Mouse (Mus musculus) forebrain, embryonic 13.5 days (tissue): ENCODE results near the gene 4930415O20Rik. TPM values are rescaled to one million over a fixed set of nuclear protein-coding genes. Genes with fewer than 3 reads are reported as not detected.

Experiments
- ATAC-seq: fragments of 200-750 bp; cut with Nextera tagmentation; 2 replicates; pipeline ENCODE4 v1.8.0; 2017
- H3K27ac ChIP-seq: fragments of 300-500 bp; sonication (generic); 2 replicates; pipeline ENCODE4 v1.5.1; 2015; ENCODE audit warnings: inconsistent platforms, mild to moderate bottlenecking, moderate library complexity
- H3K27me3 ChIP-seq: fragments of 300-500 bp; sonication (generic); 2 replicates; pipeline ENCODE4 v1.6.1; 2015; ENCODE audit warnings: mild to moderate bottlenecking, inconsistent platforms
- H3K36me3 ChIP-seq: fragments of 300-500 bp; sonication (generic); 2 replicates; pipeline ENCODE4 v1.6.1; 2015; ENCODE audit warnings: mild to moderate bottlenecking, inconsistent platforms; ENCODE audit not compliant: poor library complexity, severe bottlenecking
- H3K4me1 ChIP-seq: fragments of 300-500 bp; sonication (generic); 2 replicates; pipeline ENCODE4 v1.6.1; 2015; ENCODE audit warnings: inconsistent platforms
- H3K4me2 ChIP-seq: fragments of 300-500 bp; sonication (generic); 2 replicates; pipeline ENCODE4 v1.6.1; 2015; ENCODE audit warnings: inconsistent platforms, mild to moderate bottlenecking, moderate library complexity
- H3K4me3 ChIP-seq: fragments of 300-500 bp; sonication (generic); 2 replicates; pipeline ENCODE4 v1.5.1; 2015; ENCODE audit warnings: mild to moderate bottlenecking, inconsistent platforms
- H3K9ac ChIP-seq: fragments of 300-500 bp; sonication (generic); 2 replicates; pipeline ENCODE4 v1.6.1; 2015; ENCODE audit warnings: mild to moderate bottlenecking, inconsistent platforms
- H3K9me3 ChIP-seq: fragments of 300-500 bp; sonication (generic); replicated peaks from 2 replicates; pipeline ENCODE4 v1.6.1; 2016; ENCODE audit warnings: inconsistent platforms
- WGBS: fragments of 180-500 bp; shearing (Covaris S2); methylation state at CpG from one replicate; pipeline ENCODE4 v1.1.7; 2015; 5-methylcytosine and 5-hydroxymethylcytosine counted together
- polyA plus RNA-seq: library from polyadenylated mRNA; unstranded; fragments of >200 nt; fragmentation: Nextera tagmentation; extraction: Ambion mirVana; gene quantifications from 2 replicates; pipeline ENCODE4 v1.2.1, GENCODE M21; 2015

The 4930415O20Rik gene
- polyA plus RNA-seq, 1 experiment from 2014 or later: not detected

DNA sequence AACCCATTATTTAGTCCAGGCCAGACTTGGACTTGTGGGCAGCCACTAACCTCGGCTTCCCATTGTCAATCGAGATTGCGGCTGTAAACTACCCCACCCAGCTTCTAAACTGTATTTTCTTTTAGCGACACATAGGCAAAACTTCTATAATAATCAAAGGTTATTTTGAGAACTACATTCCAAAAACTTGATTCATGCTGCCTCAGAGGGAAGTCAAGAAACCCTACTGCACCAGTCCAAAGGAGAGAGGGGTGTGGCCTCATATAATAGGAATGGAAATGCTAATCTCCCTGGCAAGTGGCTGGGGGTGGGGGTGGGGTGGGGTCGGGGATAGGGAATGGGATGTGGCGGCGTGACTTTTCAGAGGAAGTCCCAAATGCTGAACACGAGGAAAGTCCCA lies 55.3 kb downstream of the 4930415O20Rik start:
- 21% methylated on average over 8 of the region's 8 CpGs for WGBS
- Histone ChIP-seq H3K36me3 (no peaks in the 10 kb centered on the region), H3K4me3 (no peak overlapping the region), H3K4me1 (peaks cover 29% of the 10 kb centered on the region), H3K27ac (no peak overlapping the region), H3K4me2 (no peak overlapping the region), H3K9ac (no peak overlapping the region), H3K9me3 (no peaks in the 10 kb centered on the region), H3K27me3 (peaks cover 44% of the 10 kb centered on the region)
- ATAC-seq: no peak

DNA sequence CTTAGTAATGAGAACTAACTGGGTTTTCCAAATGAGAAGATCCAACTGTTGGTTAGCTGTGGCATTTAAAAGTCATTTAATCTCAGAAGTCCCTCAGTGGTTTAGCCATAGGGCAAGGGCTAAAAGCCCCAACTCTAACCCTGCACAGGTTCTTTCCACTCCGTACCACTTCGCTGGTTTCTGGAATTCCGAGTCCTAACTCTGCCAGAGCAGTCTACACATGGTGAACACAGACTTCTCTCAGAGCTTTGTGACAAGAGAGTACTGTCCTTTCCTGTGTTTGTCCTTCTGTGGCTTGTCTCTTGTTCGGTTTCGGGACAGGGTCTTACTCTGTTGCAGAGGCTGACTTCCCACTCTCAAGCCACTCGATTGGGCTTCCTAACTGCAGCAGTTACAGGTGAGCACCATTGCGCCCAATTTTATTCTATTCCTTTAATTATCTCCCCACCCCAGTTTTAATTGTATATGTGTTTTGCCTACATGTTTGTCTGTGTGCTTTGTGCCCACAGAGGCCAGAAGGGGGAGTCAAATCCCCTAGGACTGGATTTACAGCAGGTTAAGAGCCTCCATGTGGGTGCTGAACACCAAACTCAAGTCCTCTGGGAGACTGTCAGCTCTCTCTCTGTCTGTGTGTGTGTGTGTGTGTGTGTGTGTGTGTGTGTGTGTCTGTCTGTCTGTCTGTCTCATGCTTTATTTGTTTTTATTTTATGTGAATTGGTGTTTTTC lies 55.8 kb downstream of the 4930415O20Rik start:
- no peak overlapping the region for H3K9ac ChIP-seq
- 80% methylated on average over 7 of the region's 7 CpGs for WGBS
- H3K27me3 ChIP-seq: peaks cover 50% of the 10 kb centered on the region
- H3K4me1 ChIP-seq: peaks cover 34% of the 10 kb centered on the region
- no peak overlapping the region for H3K27ac ChIP-seq
- H3K4me2 ChIP-seq: no peak overlapping the region
- ATAC-seq: no peak
- no peaks in the 10 kb centered on the region for H3K36me3 ChIP-seq
- H3K9me3 ChIP-seq: no peaks in the 10 kb centered on the region
- H3K4me3 ChIP-seq: no peak overlapping the region

DNA sequence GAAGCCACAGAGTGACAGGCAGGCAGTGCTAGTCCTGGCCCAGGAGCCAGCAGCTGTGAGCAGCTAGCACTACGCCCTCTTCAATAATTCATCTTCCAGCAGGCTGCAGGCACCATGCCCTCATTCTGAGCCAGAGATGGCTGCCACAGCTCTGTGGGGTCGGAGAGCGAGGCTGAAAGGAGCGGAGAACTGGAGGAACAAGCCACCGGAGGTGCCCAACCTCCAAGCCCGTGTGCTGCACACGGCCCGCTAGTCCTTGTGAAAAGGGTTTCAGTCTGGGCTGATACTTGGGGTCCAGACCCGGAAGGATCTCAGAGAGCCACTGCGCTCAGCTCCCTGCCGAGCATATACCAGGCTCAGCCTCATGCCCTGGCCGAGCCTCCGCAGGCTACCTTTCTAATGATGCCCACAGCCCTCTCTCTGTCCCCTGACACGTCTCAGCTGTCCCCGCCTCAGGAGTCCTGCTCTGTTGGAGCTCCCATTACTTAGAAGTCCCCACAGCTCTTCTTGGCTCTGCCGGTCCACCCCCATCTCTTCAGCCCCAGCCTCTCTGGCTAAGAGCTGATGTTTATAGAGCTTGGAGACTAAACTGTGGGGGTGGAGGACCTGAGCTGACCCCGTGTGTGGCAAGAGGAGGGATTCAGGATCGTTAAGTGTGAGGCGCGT lies 57.9 kb downstream of the 4930415O20Rik start:
- Histone ChIP-seq H3K4me1 (peaks cover 44% of the 10 kb centered on the region), H3K27me3 (peaks cover 50% of the 10 kb centered on the region), H3K4me2 (peak overlapping the region; percentile 50), H3K27ac (peak overlapping the region; percentile 28), H3K9me3 (no peaks in the 10 kb centered on the region), H3K36me3 (no peaks in the 10 kb centered on the region), H3K4me3 (peak overlapping the region; percentile 12; the same call in 1 of the 2 replicates), H3K9ac (peak overlapping the region; percentile 52)
- ATAC-seq: no peak
- WGBS: 8% methylated on average over 20 of the region's 20 CpGs

DNA sequence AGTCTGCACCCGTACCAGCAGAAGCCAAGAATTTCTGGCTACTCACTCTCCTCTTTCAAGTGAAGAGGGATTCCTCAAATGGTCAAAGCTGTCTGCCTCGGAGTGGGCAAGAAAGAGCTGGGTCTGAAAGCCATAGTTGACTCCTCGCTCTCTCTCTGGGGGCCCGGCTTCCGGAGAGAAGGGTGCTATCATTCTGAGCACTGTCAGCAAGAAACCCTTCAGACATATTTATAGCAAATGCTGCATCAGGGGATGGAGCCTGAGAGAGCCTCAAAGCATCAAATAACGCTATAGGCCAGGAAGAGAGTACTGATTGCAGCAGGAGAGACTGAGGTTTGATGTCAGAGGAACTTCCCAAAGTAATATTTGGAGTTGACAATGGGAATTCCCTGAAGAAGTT lies 58.7 kb downstream of the 4930415O20Rik start:
- H3K4me1 ChIP-seq: peaks cover 49% of the 10 kb centered on the region
- H3K36me3 ChIP-seq: no peaks in the 10 kb centered on the region
- no peak overlapping the region for H3K27ac ChIP-seq
- WGBS: 62% methylated on average over 6 of the region's 6 CpGs
- H3K27me3 ChIP-seq: peaks cover 50% of the 10 kb centered on the region
- H3K4me2 ChIP-seq: no peak overlapping the region
- no peak overlapping the region for H3K9ac ChIP-seq
- no peaks in the 10 kb centered on the region for H3K9me3 ChIP-seq
- ATAC-seq: no peak
- no peak overlapping the region for H3K4me3 ChIP-seq

DNA sequence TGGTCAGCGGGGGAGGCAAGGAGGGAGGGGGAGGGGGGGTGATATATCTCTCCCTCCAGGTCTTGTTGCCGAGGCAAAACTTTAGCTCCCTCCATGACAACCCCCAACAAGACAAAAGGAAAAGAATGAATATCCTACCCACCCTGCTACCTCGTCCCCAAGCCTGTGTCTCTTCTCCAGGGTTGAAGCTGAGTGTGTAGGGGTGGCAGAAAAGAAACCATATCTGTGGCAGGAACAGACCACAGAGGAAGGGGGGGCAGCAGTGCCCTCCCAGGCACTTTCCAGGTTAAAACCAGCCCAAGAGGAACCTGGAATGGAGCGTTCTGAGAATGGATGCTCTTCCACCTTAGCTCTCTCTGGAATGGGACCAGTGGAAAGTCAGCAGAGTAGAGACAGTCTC lies 59.7 kb downstream of the 4930415O20Rik start, which contains the start of gene Cacnb3:
Gene Cacnb3, plus strand, starts transcription at position 301 of the 400 bp plus-strand sequence.
- peaks cover 50% of the 10 kb centered on the region for H3K27me3 ChIP-seq
- peak within 1 kb of the TSS; percentile 72 for H3K4me3 ChIP-seq
- 48% methylated on average over 4 of the region's 4 CpGs for WGBS
- peak within 1 kb of the TSS; percentile 92 for H3K9ac ChIP-seq
- H3K36me3 ChIP-seq: no peaks in the 10 kb centered on the region
- H3K9me3 ChIP-seq: no peaks in the 10 kb centered on the region
- peak within 1 kb of the TSS; percentile 88 for H3K4me2 ChIP-seq
- H3K4me1 ChIP-seq: peaks cover 53% of the 10 kb centered on the region
- H3K27ac ChIP-seq: no peak within 1 kb of the TSS
- no peak for ATAC-seq

DNA sequence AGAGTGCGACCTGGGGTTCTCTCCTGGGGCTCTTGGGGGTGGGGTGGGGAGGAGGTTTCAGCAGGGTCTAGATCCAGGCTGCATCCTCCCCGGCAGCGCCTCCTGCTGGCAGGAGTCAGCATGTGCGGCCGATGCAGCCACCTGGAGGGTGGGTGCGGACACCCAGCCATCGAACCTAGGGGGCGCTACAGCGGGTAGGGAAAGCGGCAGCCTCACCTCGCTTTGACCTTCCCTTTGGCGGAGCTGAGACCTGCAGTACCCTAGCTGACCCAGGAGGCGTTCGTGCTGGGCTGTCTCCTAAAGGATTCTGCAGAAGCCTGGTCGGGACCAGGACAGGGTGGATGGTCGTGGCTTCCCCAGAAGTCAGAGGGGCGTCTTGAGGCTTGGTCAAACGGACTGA lies 60.7 kb downstream of the 4930415O20Rik start:
- Histone ChIP-seq H3K27ac (no peak overlapping the region), H3K27me3 (peaks cover 50% of the 10 kb centered on the region)

DNA sequence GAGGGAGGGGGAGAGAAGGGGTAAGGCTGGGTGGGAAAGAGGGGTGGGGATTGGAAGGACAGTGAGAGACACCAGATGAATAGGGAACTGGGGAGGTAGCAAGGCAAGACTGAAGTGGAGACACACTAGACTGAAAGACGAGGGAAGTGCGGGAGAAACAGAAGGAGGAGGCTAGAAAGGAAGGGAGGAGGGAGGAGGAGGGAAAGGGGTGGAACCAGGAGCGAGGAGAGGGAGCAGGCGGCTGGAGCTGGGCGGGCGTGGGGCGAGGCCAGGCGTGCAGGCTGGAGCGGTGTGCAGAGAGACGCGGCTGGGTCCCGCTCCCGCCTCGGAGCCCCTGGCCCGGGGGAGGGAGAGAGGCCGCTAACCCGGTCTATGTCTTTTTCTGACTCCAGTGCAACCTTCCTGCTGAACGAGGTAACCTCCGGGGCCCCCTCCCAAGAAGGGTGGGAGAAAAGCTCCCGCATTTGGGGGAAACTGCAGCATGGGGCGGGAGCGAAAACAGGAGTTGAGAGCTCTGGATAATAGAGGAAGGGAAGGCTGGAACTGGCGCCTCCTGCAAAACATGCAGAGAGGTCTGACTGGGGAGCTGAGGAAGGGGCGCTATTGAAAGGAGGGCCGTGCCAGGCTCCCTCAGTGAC lies 61.4 kb downstream of the 4930415O20Rik start:
- Histone ChIP-seq H3K36me3 (no peaks in the 10 kb centered on the region; the same call in 1 of the 2 replicates), H3K9ac (peak overlapping the region; percentile 92), H3K4me2 (peak overlapping the region; percentile 88), H3K27ac (peak overlapping the region; percentile 76), H3K27me3 (peaks cover 50% of the 10 kb centered on the region), H3K4me3 (peak overlapping the region; percentile 72), H3K9me3 (no peaks in the 10 kb centered on the region), H3K4me1 (peaks cover 70% of the 10 kb centered on the region)
- 2% methylated on average over 25 of the region's 25 CpGs for WGBS
- peak; percentile 52 for ATAC-seq

More for the DNA sequence above, 60.7 kb downstream of the 4930415O20Rik start:
- peak overlapping the region; percentile 92 for H3K9ac ChIP-seq
- H3K4me3 ChIP-seq: peak overlapping the region; percentile 72
- no peaks in the 10 kb centered on the region for H3K9me3 ChIP-seq
- H3K4me1 ChIP-seq: peaks cover 63% of the 10 kb centered on the region
- peak; percentile 2; the same call in 1 of the 2 replicates for ATAC-seq
- peak overlapping the region; percentile 88 for H3K4me2 ChIP-seq
- WGBS: 0% methylated on average over 18 of the region's 18 CpGs
- H3K36me3 ChIP-seq: no peaks in the 10 kb centered on the region; the same call in 1 of the 2 replicates

DNA sequence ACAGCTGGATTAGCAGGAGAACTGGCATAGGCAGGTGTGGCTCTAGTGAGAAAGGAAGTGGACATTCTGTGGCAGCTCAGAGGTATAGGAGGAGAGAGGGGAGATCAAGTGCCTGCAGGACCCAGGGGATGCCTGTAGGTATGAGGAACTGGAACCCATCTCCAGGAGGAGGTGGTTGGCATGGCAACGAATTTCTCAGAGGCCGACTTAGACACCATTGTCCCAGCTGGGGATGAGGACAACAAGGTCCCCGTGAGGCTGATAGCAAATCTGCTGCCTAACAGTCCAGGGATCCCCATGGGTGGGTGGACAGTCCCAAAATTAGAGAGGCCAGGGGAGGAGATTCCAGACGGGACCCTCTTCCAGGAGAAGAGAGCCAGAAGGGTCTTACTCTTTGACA lies 62.1 kb downstream of the 4930415O20Rik start:
- peaks cover 77% of the 10 kb centered on the region for H3K4me1 ChIP-seq
- H3K4me3 ChIP-seq: peak overlapping the region; percentile 72
- H3K36me3 ChIP-seq: no peaks in the 10 kb centered on the region; the same call in 1 of the 2 replicates
- peak overlapping the region; percentile 92 for H3K9ac ChIP-seq
- H3K27ac ChIP-seq: peak overlapping the region; percentile 2; the same call in 1 of the 2 replicates
- no peaks in the 10 kb centered on the region for H3K9me3 ChIP-seq
- no peak for ATAC-seq
- 1% methylated on average over 4 of the region's 4 CpGs for WGBS
- peak overlapping the region; percentile 88 for H3K4me2 ChIP-seq
- H3K27me3 ChIP-seq: peaks cover 50% of the 10 kb centered on the region

DNA sequence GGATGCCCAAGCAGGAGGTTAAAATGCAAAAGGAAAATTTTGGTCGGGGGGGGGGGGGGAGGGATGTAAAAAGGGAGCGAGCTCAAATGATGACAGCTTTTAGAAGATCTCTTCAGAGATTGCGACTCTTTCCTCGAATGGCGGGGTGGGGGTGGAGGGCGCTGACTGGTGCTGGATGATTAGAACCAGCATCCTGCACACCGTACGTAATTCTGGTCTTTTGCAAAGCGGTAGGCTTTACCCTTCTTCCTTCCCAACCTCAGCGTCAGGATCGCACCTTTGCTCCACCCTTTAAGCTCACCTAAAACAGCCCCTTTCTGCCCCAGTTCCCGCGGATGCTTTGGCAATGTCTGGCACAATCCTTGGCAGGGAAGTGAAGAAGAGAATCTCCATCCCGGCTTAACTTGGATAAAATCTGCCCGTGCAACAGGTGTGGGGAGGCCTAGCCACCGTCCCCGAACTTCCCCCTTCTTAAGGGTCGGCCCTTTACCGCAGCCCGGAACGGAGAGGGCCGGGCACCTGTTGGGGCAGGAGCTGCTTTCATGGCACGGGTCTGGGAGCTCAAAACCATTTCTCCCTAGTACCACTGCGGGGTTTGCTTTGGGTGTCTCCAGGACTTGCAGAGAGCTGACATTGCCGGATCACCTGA lies 63.1 kb downstream of the 4930415O20Rik start:
- peak overlapping the region; percentile 72 for H3K4me3 ChIP-seq
- ATAC-seq: no peak; the same call in 1 of the 2 replicates
- peaks cover 2% of the 10 kb centered on the region; the same call in 1 of the 2 replicates for H3K36me3 ChIP-seq
- peak overlapping the region; percentile 97 for H3K27ac ChIP-seq
- peak overlapping the region; percentile 88 for H3K4me2 ChIP-seq
- H3K9me3 ChIP-seq: no peaks in the 10 kb centered on the region
- peak overlapping the region; percentile 92 for H3K9ac ChIP-seq
- peaks cover 41% of the 10 kb centered on the region for H3K27me3 ChIP-seq
- H3K4me1 ChIP-seq: peaks cover 67% of the 10 kb centered on the region
- under 1% methylated on average over 24 of the region's 25 CpGs for WGBS

DNA sequence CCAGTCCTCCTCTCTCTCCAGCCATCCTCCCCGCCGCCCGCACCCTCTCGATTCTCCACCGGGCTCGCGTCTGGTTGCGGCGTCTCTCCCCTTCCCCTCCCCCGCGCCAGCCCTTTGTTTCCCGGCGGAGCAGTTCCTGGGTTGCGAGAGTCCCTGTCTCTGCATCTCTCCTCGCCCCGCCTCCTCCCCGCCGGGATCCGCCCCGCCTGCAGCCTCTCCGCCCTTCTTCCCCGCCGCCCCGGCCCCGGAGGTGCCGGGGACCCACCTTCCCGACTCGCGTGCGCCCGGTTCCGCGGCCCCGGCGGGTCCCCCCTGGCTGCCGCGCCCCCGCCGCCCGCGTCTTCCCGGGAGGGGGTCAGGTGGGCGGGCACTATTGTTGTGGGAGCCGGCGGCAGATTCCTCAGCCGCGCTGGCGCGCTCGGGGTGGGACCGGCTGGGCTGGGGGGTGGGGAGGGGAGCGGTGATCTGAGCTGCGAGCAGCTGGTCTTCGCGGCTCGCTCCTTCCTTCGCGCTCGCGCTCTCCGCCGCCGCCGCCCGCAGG lies 63.8 kb downstream of the 4930415O20Rik start:
- H3K36me3 ChIP-seq: peaks cover 8% of the 10 kb centered on the region
- H3K27ac ChIP-seq: peak overlapping the region; percentile 97
- peak overlapping the region; percentile 72 for H3K4me3 ChIP-seq
- under 1% methylated on average over 61 of the region's 65 CpGs for WGBS
- H3K4me2 ChIP-seq: peak overlapping the region; percentile 88
- peak; percentile 79 for ATAC-seq
- peaks cover 62% of the 10 kb centered on the region for H3K4me1 ChIP-seq
- peaks cover 34% of the 10 kb centered on the region for H3K27me3 ChIP-seq
- H3K9me3 ChIP-seq: no peaks in the 10 kb centered on the region
- peak overlapping the region; percentile 92 for H3K9ac ChIP-seq

DNA sequence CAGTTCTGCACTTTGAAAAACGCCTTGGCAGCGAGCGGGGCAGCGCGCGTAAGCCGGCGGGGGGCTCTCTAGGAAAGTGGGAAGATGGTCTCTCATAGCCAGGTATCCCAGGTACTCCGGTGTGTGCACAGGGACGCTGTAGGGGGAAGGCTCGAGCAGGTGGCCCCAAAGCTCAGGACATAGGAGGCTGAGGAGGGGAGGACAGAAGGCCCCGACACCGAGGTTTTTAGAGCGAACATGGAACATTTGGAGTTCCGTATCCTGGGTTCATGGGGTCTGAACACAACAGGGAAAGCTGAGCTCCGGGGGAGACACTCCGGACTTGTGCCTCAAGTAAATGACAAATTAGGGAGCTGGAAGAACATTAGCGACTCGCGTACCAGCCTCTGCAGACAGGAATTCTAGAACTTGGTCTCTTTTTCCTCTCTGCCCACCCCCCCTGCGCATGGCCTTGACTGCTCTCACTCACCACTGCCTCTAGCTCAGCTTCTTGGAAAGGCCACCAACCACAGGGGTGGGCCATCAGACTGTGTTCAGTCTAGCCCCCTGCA lies 64.6 kb downstream of the 4930415O20Rik start:
- no peak; the same call in 1 of the 2 replicates for ATAC-seq
- peak overlapping the region; percentile 92 for H3K9ac ChIP-seq
- peak overlapping the region; percentile 72 for H3K4me3 ChIP-seq
- peaks cover 27% of the 10 kb centered on the region for H3K27me3 ChIP-seq
- no peaks in the 10 kb centered on the region for H3K9me3 ChIP-seq
- peaks cover 62% of the 10 kb centered on the region for H3K4me1 ChIP-seq
- 1% methylated on average over 21 of the region's 21 CpGs for WGBS
- peak overlapping the region; percentile 97 for H3K27ac ChIP-seq
- peaks cover 15% of the 10 kb centered on the region for H3K36me3 ChIP-seq
- H3K4me2 ChIP-seq: peak overlapping the region; percentile 88
